Comparison of ENCODE assay signal across 29 mouse cellular contexts in genomic region chr19:53871502-53871901, GRCm38 (mm10). TPM values are rescaled to one million over a fixed set of nuclear protein-coding genes. Genes with fewer than 3 reads are reported as not detected.
DNase-seq lines count a peak whose midpoint lies in the region; ATAC-seq and TF ChIP-seq lines count a peak whose summit lies in the region.
"Had no signal": no experiment of that assay in that cellular context is flagged by ENCODE, and none has a peak within 500 bp of the region (broad histone marks: within the 10 kb centered on the region; RNA-seq: fewer than 3 reads in every experiment).

No protein-coding gene starts in this region.

- no peaks in the 10 kb centered on the region for H3K36me3 ChIP-seq in small intestine, adult 2 months (ENCODE audit: control insufficient read depth, insufficient read depth, low read length)
- H3K36me3 ChIP-seq: hindbrain, embryonic 12.5 days; limb, embryonic 10.5 days; limb, embryonic 15.5 days; liver, embryonic 13.5 days; midbrain, embryonic 13.5 days; stomach, embryonic 15.5 days had no signal

- no peak for TF ChIP-seq POLR2A in small intestine, adult 2 months (IDR thresholded peaks at IDR 0.05; ENCODE audit: low read depth, low read length)

- no peaks in the 10 kb centered on the region for H3K27me3 ChIP-seq in small intestine, adult 2 months (ENCODE audit: control insufficient read depth, insufficient read depth, low read length)
- H3K27me3 ChIP-seq: forebrain, embryonic 13.5 days; hindbrain, embryonic 12.5 days; limb, embryonic 15.5 days; stomach, embryonic 15.5 days had no signal

- peaks cover 42% of the 10 kb centered on the region for H3K4me1 ChIP-seq in small intestine, adult 2 months (ENCODE audit: control insufficient read depth, insufficient read depth, insufficient read length, low read length)
- H3K4me1 ChIP-seq: forebrain, embryonic 13.5 days; hindbrain, embryonic 12.5 days had no signal

- H3K4me3 ChIP-seq in small intestine, adult 2 months (ENCODE audit: low read depth, low read length), result peak overlapping the region; percentile 23; the same call in 1 of the 2 replicates
- H3K4me3 ChIP-seq: forebrain, embryonic 13.5 days; hindbrain, embryonic 12.5 days; limb, embryonic 10.5 days; limb, embryonic 15.5 days; liver, embryonic 13.5 days; midbrain, embryonic 13.5 days; stomach, embryonic 15.5 days had no signal

- DNase-seq in A20 (ENCODE audit: low read depth, low spot score), result peak; percentile 21
- peak; percentile 48 for DNase-seq in CD4-positive, CD25-positive, alpha-beta regulatory T cell, adult 2 months (ENCODE audit: low read depth, low spot score)
- no peak for DNase-seq in frontal cortex, postnatal 10 days (ENCODE audit: low spot score in 2 of 2)
- DNase-seq in cerebellum, adult 8-10 months, result no peak
- DNase-seq in ovary, postnatal 36 days (ENCODE audit: low spot score), result no peak
- DNase-seq: adrenal gland, adult 2 months; adrenal gland, postnatal 36 days; cerebellum, adult 2 months; cerebellum, postnatal 25 days; gastrocnemius, postnatal 25 days; heart, postnatal 36 days; kidney, adult 2 months; kidney, postnatal 4 days; layer of hippocampus, postnatal 36 days; liver, embryonic 13.5 days; lung, adult 18-20 months; thymus, adult 18-20 months; thymus, postnatal 25 days had no signal

- peak overlapping the region; percentile 82 for H3K27ac ChIP-seq in small intestine, adult 2 months (ENCODE audit: insufficient read depth, low read depth, low read length)
- H3K27ac ChIP-seq: forebrain, embryonic 13.5 days; hindbrain, embryonic 12.5 days; hindbrain, postnatal 0 days; limb, embryonic 10.5 days; limb, embryonic 15.5 days; liver, embryonic 13.5 days; macrophage; midbrain, embryonic 13.5 days; stomach, embryonic 15.5 days had no signal

- TF ChIP-seq CTCF in small intestine, adult 2 months (IDR thresholded peaks at IDR 0.05; ENCODE audit: extremely low read depth, insufficient read length, insufficient replicate concordance, low read depth, low read length), result no peak

- whole genome bisulfite sequencing in small intestine, adult 2 months, result 25% methylated on average over 6 of the region's 6 CpGs

- ATAC-seq in inflammation-experienced regulatory T-cells, adult 6 months, result peak; percentile 55
- ATAC-seq: forebrain, embryonic 13.5 days; hindbrain, postnatal 0 days; lung, postnatal 0 days; midbrain, embryonic 13.5 days had no signal

RNA-seq across cellular contexts. Expression of gene Pdcd4, which starts 20.5 kb away (rescaled TPM):
- polyA plus RNA-seq in inflammation-experienced regulatory T-cells, adult 6 months (2017; shearing (Covaris generic)), result 100 to 1,000 TPM; 405 to 678 (median 450) TPM
- polyA plus RNA-seq in small intestine, adult 2 months (2012; rRNA removed), result 1.9 and 3.8 TPM in 2 replicates

Comparison
In these comparisons a context has a peak if more than half of its experiments do, and no peak if none do; other contexts are left out.
1. DNase-seq: peak in A20 (single experiment) and CD4-positive, CD25-positive, alpha-beta regulatory T cell, adult 2 months (single experiment); none in frontal cortex, postnatal 10 days (0 of 2), cerebellum, adult 8-10 months (single experiment) and ovary, postnatal 36 days (single experiment).
2. RNA of gene Pdcd4, which starts 20.5 kb away (polyA plus RNA-seq): 405 to 678 TPM in inflammation-experienced regulatory T-cells, adult 6 months; 1.9 to 3.8 TPM in small intestine, adult 2 months; every median in the first group is over 10 times any median in the second.